Mouse (Mus musculus) E14TG2a.4 (cell line): ENCODE data around the gene F3.

Experiments
- H3K27me3 ChIP-seq: 2 replicates; pipeline ENCODE4 v1.6.1; 2014; ENCODE audit warnings: low read length, control low read depth; ENCODE audit not compliant: insufficient read depth
- H3K36me3 ChIP-seq: 2 replicates; pipeline ENCODE4 v1.6.1; 2014; ENCODE audit warnings: low read length, control low read depth; ENCODE audit not compliant: insufficient read depth
- H3K4me1 ChIP-seq: replicated peaks from 2 replicates; pipeline ENCODE4 v1.6.1; 2014; ENCODE audit warnings: low read depth, low read length, control low read depth
- H3K4me3 ChIP-seq: replicated peaks from 2 replicates; pipeline ENCODE4 v1.5.1; 2014; ENCODE audit warnings: mild to moderate bottlenecking, low read length
- H3K9me3 ChIP-seq: 2 replicates; pipeline ENCODE4 v1.6.1; 2014; ENCODE audit warnings: low read length, control low read depth
- CTCF ChIP-seq: conservative IDR thresholded peaks from 2 replicates; pipeline ENCODE4 v1.5.1; 2014; ENCODE audit warnings: low read length
- NANOG ChIP-seq: IDR thresholded peaks from 2 replicates; pipeline ENCODE4 v1.6.1; 2014; ENCODE audit warnings: borderline replicate concordance, low read length, mixed read lengths
- POU5F1 ChIP-seq: IDR thresholded peaks from 2 replicates; pipeline ENCODE4 v1.6.1; 2014; ENCODE audit warnings: low read length, borderline replicate concordance

The F3 gene

GRCm38 (mm10) chr3:121713816-121714215 is 9.5 kb upstream of the F3 start:
- Histone ChIP-seq H3K4me1 (no peaks in the 10 kb centered on the region), H3K36me3 (no peaks in the 10 kb centered on the region), H3K9me3 (no peaks in the 10 kb centered on the region), H3K27me3 (peaks cover 7% of the 10 kb centered on the region; the same call in 1 of the 2 replicates), H3K4me3 (no peak overlapping the region)
- no peak for TF ChIP-seq POU5F1
- no peak for TF ChIP-seq CTCF
- TF ChIP-seq NANOG = no peak

DNA sequence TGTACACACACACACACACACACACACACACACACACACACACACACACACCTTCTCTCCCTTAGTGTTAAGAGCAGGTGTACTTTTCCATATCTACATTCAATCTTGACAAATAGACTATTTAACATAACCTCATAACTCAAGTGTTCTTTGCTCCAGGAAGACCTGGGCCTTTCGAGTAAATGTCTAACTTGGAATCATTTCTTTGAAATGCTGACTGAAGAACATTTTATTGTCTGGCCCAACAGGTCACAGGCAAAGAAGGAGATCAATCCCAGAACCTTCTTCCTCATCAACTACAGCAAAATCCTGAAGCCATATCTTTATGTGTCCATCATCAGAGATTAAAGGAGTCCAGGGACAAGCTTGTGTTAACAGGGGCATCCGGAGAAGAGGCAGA is 8.9 kb upstream of the F3 start:
- no peaks in the 10 kb centered on the region for H3K9me3 ChIP-seq
- TF ChIP-seq POU5F1 (no peak), CTCF (no peak), NANOG (no peak)
- no peaks in the 10 kb centered on the region for H3K36me3 ChIP-seq
- H3K4me3 ChIP-seq = no peak overlapping the region
- no peaks in the 10 kb centered on the region; the same call in 1 of the 2 replicates for H3K4me1 ChIP-seq
- H3K27me3 ChIP-seq = peaks cover 10% of the 10 kb centered on the region; the same call in 1 of the 2 replicates

DNA sequence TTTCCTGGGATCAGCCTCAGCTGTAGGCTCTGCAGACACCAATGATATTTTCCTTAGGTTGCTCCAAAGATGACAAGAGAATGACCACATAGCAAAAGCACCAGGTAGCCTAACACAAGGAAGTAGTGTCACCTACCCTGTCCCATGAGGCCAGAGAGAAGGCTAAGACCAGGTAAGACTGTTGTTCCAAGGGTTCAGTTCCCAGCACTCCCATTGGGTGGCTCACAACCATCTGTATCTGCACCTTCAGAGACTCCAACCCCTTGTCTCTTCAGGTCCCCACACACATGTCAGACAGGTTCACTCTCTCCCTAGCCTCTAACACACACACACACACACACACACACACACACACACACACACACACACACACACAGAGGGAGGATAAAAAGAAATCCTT is 8.0 kb upstream of the F3 start:
- TF ChIP-seq POU5F1 (no peak), NANOG (no peak), CTCF (no peak)
- H3K9me3 ChIP-seq = no peaks in the 10 kb centered on the region
- H3K36me3 ChIP-seq = no peaks in the 10 kb centered on the region
- H3K4me3 ChIP-seq = no peak overlapping the region
- peaks cover 14% of the 10 kb centered on the region; the same call in 1 of the 2 replicates for H3K27me3 ChIP-seq
- H3K4me1 ChIP-seq = no peaks in the 10 kb centered on the region; the same call in 1 of the 2 replicates

- TF ChIP-seq POU5F1 (no peak), CTCF (no peak), NANOG (no peak)
- peaks cover 16% of the 10 kb centered on the region; the same call in 1 of the 2 replicates for H3K27me3 ChIP-seq
- no peaks in the 10 kb centered on the region; the same call in 1 of the 2 replicates for H3K4me1 ChIP-seq
- no peaks in the 10 kb centered on the region for H3K36me3 ChIP-seq
- H3K4me3 ChIP-seq = no peak overlapping the region
- no peaks in the 10 kb centered on the region for H3K9me3 ChIP-seq
Observed at GRCm38 (mm10) chr3:121715741-121716459, 7.4 kb upstream of the F3 start.

- no peak for TF ChIP-seq CTCF
- TF ChIP-seq NANOG = no peak
- no peak for TF ChIP-seq POU5F1
- H3K9me3 ChIP-seq = no peaks in the 10 kb centered on the region
- peaks cover 18% of the 10 kb centered on the region for H3K27me3 ChIP-seq
- H3K4me1 ChIP-seq = peaks cover 3% of the 10 kb centered on the region; the same call in 1 of the 2 replicates
- H3K36me3 ChIP-seq = no peaks in the 10 kb centered on the region
- H3K4me3 ChIP-seq = no peak overlapping the region
Observed at GRCm38 (mm10) chr3:121716480-121716879, 6.9 kb upstream of the F3 start.

GRCm38 (mm10) chr3:121718679-121719078 is 4.7 kb upstream of the F3 start:
- TF ChIP-seq POU5F1 = no peak
- no peak for TF ChIP-seq NANOG
- no peak for TF ChIP-seq CTCF
- H3K27me3 ChIP-seq = peaks cover 36% of the 10 kb centered on the region
- no peaks in the 10 kb centered on the region for H3K36me3 ChIP-seq
- no peak overlapping the region for H3K4me3 ChIP-seq
- no peaks in the 10 kb centered on the region for H3K9me3 ChIP-seq
- H3K4me1 ChIP-seq = peaks cover 11% of the 10 kb centered on the region

DNA sequence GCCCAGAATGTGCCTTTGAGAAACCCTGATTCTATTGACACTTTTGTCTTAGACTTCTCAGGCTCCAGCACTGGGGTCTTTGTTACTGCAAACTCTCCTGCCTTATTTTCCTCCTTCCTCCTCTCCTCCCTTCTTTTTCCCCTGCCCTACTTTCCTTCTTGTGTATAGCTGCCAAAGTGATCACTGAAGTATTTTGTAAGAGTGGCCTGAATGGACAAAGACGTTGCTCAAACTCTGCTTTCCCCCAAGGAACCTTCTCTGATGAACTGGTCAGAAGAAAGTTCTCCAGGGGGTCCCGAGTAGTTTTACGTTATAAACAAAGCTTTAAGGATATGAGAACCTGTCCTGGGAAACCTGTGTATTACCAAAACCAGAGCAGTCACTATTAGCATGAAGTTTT is 3.6 kb upstream of the F3 start:
- no peak for TF ChIP-seq CTCF
- no peak for TF ChIP-seq NANOG
- no peak for TF ChIP-seq POU5F1
- H3K9me3 ChIP-seq = no peaks in the 10 kb centered on the region
- H3K27me3 ChIP-seq = peaks cover 46% of the 10 kb centered on the region
- no peaks in the 10 kb centered on the region for H3K36me3 ChIP-seq
- H3K4me3 ChIP-seq = no peak overlapping the region
- peaks cover 20% of the 10 kb centered on the region for H3K4me1 ChIP-seq

GRCm38 (mm10) chr3:121720801-121721690 is 2.3 kb upstream of the F3 start:
- Histone ChIP-seq H3K36me3 (peaks cover 7% of the 10 kb centered on the region; the same call in 1 of the 2 replicates), H3K27me3 (peaks cover 54% of the 10 kb centered on the region)
- TF ChIP-seq NANOG (no peak), CTCF (no peak), POU5F1 (no peak)

More at GRCm38 (mm10) chr3:121720801-121721690, 2.3 kb upstream of the F3 start:
- Histone ChIP-seq H3K4me3 (no peak overlapping the region), H3K9me3 (no peaks in the 10 kb centered on the region), H3K4me1 (peaks cover 22% of the 10 kb centered on the region)
